Mouse (Mus musculus): Measurements from ENCODE around the gene Gclc.

DNA sequence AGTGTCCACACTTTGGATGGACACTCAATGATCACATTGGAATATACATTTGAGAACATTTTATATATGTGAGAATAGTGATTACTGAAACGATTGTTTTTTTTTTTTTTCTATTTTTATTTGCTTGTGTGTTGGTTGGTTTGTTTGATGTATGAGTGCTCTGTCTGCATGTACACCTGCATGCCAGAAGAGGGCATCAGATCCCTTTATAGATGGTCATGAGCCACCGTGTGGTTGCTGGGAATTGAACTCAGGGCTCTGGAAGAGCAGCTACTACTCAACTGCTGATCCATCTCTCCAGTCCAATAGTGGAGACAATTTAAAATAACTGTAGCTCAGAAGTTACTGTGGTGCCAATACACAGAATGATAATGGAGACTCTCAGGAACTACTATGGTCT lies 65.0 kb downstream of the Gclc start:
- peak; percentile 32 for TF ChIP-seq CTCF (IDR thresholded peaks at IDR 0.05; ENCODE audit: low read depth)
- no peak for TF ChIP-seq EP300 (optimal IDR thresholded peaks at IDR 0.05)

All from stomach, postnatal 0 days (tissue).